Mouse (Mus musculus): ENCODE data around the gene Gm28374.

The Gm28374 gene

GRCm38 (mm10) chr19:6085417-6085879 lies 3.4 kb upstream of the Gm28374 start:
- peak; percentile 85 for DNase-seq (ENCODE audit: low read depth, low spot score)

GRCm38 (mm10) chr19:6084478-6085248 lies 2.6 kb upstream of the Gm28374 start, which contains the start of the genes Zfpl1 and Cdca5:
Gene Zfpl1, minus strand, starts transcription at chr19:6084956.
Gene Cdca5, plus strand, starts transcription at chr19:6084983.
- DNase-seq (ENCODE audit: low read depth, low spot score) = peak; percentile 100

- DNase-seq (ENCODE audit: low read depth, low spot score) = no peak
Observed at GRCm38 (mm10) chr19:6079983-6080480, 2.0 kb downstream of the Gm28374 start, which contains the start of gene Tmem262. Gene Tmem262, plus strand, starts transcription at chr19:6080033.

- DNase-seq (ENCODE audit: low read depth, low spot score) = peak; percentile 86
Observed at GRCm38 (mm10) chr19:6076564-6077393, 5.3 kb downstream of the Gm28374 start, which contains the start of gene Vps51. Gene Vps51, minus strand, starts transcription at chr19:6077231.

- no peak for DNase-seq (ENCODE audit: low read depth, low spot score)
Observed at GRCm38 (mm10) chr19:6073889-6074288, 8.2 kb downstream of the Gm28374 start.

- DNase-seq (ENCODE audit: low read depth, low spot score) = no peak
Observed at GRCm38 (mm10) chr19:6071261-6071660, 10.8 kb downstream of the Gm28374 start.

- DNase-seq (ENCODE audit: low read depth, low spot score) = no peak
Observed at GRCm38 (mm10) chr19:6070571-6071250, 11.3 kb downstream of the Gm28374 start.

- DNase-seq (ENCODE audit: low read depth, low spot score) = no peak
Observed at GRCm38 (mm10) chr19:6069851-6070250, 12.2 kb downstream of the Gm28374 start.

- DNase-seq (ENCODE audit: low read depth, low spot score) = no peak
Observed at GRCm38 (mm10) chr19:6068951-6069350, 13.1 kb downstream of the Gm28374 start.

- peak; percentile 94 for DNase-seq (ENCODE audit: low read depth, low spot score)
Observed at GRCm38 (mm10) chr19:6067724-6068415, 14.2 kb downstream of the Gm28374 start, which contains the start of gene Tm7sf2. Gene Tm7sf2, minus strand, starts transcription at chr19:6068373.

- peak; percentile 89 for DNase-seq (ENCODE audit: low read depth, low spot score)
Observed at GRCm38 (mm10) chr19:6067011-6067723, 14.9 kb downstream of the Gm28374 start.

- DNase-seq (ENCODE audit: low read depth, low spot score) = no peak
Observed at GRCm38 (mm10) chr19:6066571-6066970, 15.5 kb downstream of the Gm28374 start.

- no peak for DNase-seq (ENCODE audit: low read depth, low spot score)
Observed at GRCm38 (mm10) chr19:6063081-6063480, 19.0 kb downstream of the Gm28374 start.

GRCm38 (mm10) chr19:6062418-6062817 lies 19.6 kb downstream of the Gm28374 start:
- DNase-seq (ENCODE audit: low read depth, low spot score) = no peak

GRCm38 (mm10) chr19:6061641-6062302 lies 20.3 kb downstream of the Gm28374 start:
- DNase-seq (ENCODE audit: low read depth, low spot score) = peak; percentile 54

- DNase-seq (ENCODE audit: low read depth, low spot score) = peak; percentile 94
Observed at GRCm38 (mm10) chr19:6061021-6061533, 21.0 kb downstream of the Gm28374 start, which contains the start of gene Znhit2. Gene Znhit2, plus strand, starts transcription at chr19:6061192.

GRCm38 (mm10) chr19:6058966-6059365 lies 23.1 kb downstream of the Gm28374 start:
- DNase-seq (ENCODE audit: low read depth, low spot score) = no peak

- DNase-seq (ENCODE audit: low read depth, low spot score) = no peak
Observed at GRCm38 (mm10) chr19:6058513-6058912, 23.5 kb downstream of the Gm28374 start.

Data from mesoderm, embryonic 11.5 days (tissue).